In the genomic region with DNA sequence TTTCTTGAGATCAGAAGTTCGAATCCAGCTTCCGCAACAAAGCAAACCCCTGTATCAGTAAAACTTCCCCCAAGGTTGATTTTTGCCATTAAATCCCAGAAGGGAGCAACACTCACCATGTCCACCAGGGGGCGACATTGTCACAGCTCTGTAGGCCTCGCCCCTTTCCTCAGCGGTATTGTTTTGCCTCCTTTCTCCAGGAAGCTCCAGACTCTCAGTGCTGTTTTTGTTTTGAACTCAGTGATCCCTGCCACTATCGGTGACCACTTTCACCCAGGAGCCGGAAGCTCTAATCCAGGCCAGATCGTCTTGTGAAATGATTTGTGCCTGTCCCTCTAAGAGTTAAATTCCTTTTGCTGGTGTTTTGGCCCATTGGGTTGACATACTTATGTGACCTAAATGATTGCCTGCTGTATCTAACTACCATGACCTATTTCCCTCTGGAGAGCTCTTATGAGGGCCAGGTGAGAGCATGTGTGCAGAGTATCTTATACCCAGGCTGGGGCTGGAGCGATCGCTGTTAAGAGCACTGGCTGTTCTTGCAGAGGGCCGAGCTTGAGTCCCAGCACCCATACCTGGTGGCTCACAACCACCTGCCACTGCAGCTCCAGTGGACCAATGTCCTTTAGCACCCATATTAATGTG, we compare ENCODE assay signal across 8 mouse cellular contexts. TPM values are rescaled to one million over a fixed set of nuclear protein-coding genes. Genes with fewer than 3 reads are reported as not detected.
A peak's percentile ranks its signal among the peaks of the same experiment; 100 is the strongest.
DNase-seq lines count a peak whose midpoint lies in the region; ATAC-seq and TF ChIP-seq lines count a peak whose summit lies in the region.

No protein-coding gene starts in this region.

- no peaks in the 10 kb centered on the region for H3K27me3 ChIP-seq in forebrain, postnatal 0 days (ENCODE audit: insufficient read depth, low read length)
- no peaks in the 10 kb centered on the region for H3K27me3 ChIP-seq in hindbrain, embryonic 16.5 days (replicated peaks; ENCODE audit: control insufficient read depth, insufficient read depth, low read length)

- WGBS in forebrain, postnatal 0 days = 45% methylated on average over 11 of the region's 11 CpGs
- 41% methylated on average over 11 of the region's 11 CpGs for WGBS in hindbrain, embryonic 16.5 days

- H3K4me3 ChIP-seq in forebrain, postnatal 0 days (ENCODE audit: low read depth, low read length) = no peak overlapping the region
- no peak overlapping the region for H3K4me3 ChIP-seq in hindbrain, embryonic 16.5 days (ENCODE audit: low read length)

- H3K9me3 ChIP-seq in forebrain, postnatal 0 days (ENCODE audit: low read length) = no peaks in the 10 kb centered on the region
- H3K9me3 ChIP-seq in hindbrain, embryonic 16.5 days (ENCODE audit: control insufficient read depth, low read length) = no peaks in the 10 kb centered on the region

- DNase-seq in NIH3T3 (ENCODE audit: low read depth) = peak; percentile 89
- peak; percentile 56 for DNase-seq in c-Kit-positive CD71-positive TER-119-negative erythroid progenitor cells, embryonic 14.5 days (ENCODE audit: low read depth)
- peak; percentile 83 for DNase-seq in forebrain, postnatal 0 days
- peak; percentile 56 for DNase-seq in left cerebral cortex, adult 11 months (ENCODE audit: low spot score)
- peak; percentile 39 to 59 for DNase-seq in right cerebral cortex, postnatal 36 days (ENCODE audit: low spot score in 2 of 2)
- peak; percentile 57 to 71 for DNase-seq in urinary bladder, postnatal 4 days (ENCODE audit: low spot score in 2 of 2)

- H3K27ac ChIP-seq in forebrain, postnatal 0 days (ENCODE audit: low read depth, low read length) = no peak overlapping the region
- H3K27ac ChIP-seq in hindbrain, embryonic 16.5 days (ENCODE audit: low read depth, low read length) = no peak overlapping the region

- no peaks in the 10 kb centered on the region for H3K4me1 ChIP-seq in forebrain, postnatal 0 days (ENCODE audit: insufficient read depth)
- H3K4me1 ChIP-seq in hindbrain, embryonic 16.5 days (ENCODE audit: control insufficient read depth, insufficient read depth, low read depth, low read length) = no peaks in the 10 kb centered on the region

- H3K4me2 ChIP-seq in forebrain, postnatal 0 days (ENCODE audit: low read depth) = 0 out of 2 replicates have a peak overlapping the region, but pooled peaks have one; percentile 22
- H3K4me2 ChIP-seq in hindbrain, embryonic 16.5 days (ENCODE audit: low read length) = 0 out of 2 replicates have a peak overlapping the region, but pooled peaks have one; percentile 27

- TF ChIP-seq CTCF in forebrain, postnatal 0 days (IDR thresholded peaks at IDR 0.05; ENCODE audit: low read depth) = peak; percentile 95

- peak; percentile 55; the same call in 1 of the 2 replicates for ATAC-seq in forebrain, postnatal 0 days
- ATAC-seq in hindbrain, embryonic 16.5 days = no peak
- ATAC-seq in megakaryocyte progenitor cell, adult 5-6 weeks (replicated peaks; ENCODE audit: poor library complexity) = peak; percentile 93

- no peak overlapping the region for H3K9ac ChIP-seq in forebrain, postnatal 0 days
- H3K9ac ChIP-seq in hindbrain, embryonic 16.5 days (ENCODE audit: low read depth, low read length) = no peak overlapping the region

- no peaks in the 10 kb centered on the region for H3K36me3 ChIP-seq in forebrain, postnatal 0 days (ENCODE audit: insufficient read depth)
- H3K36me3 ChIP-seq in hindbrain, embryonic 16.5 days (ENCODE audit: control insufficient read depth, insufficient read depth, low read length) = no peaks in the 10 kb centered on the region

RNA-seq across cellular contexts. Expression of a gene that starts 14.4 kb away (rescaled TPM):
- total RNA-seq in forebrain, postnatal 0 days (2014; rRNA removed) = not detected in 2 replicates
- polyA plus RNA-seq in forebrain, postnatal 0 days (2015; fragmentation: Nextera tagmentation; extraction: Ambion mirVana) = 0.98 TPM in 1 of 2 replicates, not detected in the other
- 0.59 TPM in 1 of 2 replicates, not detected in the other for polyA plus RNA-seq in hindbrain, embryonic 16.5 days (2015; fragmentation: Nextera tagmentation; extraction: Ambion mirVana)
- total RNA-seq in megakaryocyte progenitor cell, adult 5-6 weeks (2015) = not detected in 2 replicates
- not detected in 2 replicates for total RNA-seq in megakaryocyte progenitor cell, adult 5-6 weeks (2017)

RNA-seq across cellular contexts. Expression of a gene that starts 26.2 kb away (rescaled TPM):
- total RNA-seq in forebrain, postnatal 0 days (2014; rRNA removed) = 75.7 and 80.4 TPM in 2 replicates
- 80.5 and 83.8 TPM in 2 replicates for polyA plus RNA-seq in forebrain, postnatal 0 days (2015; fragmentation: Nextera tagmentation; extraction: Ambion mirVana)
- 73.6 and 78.4 TPM in 2 replicates for polyA plus RNA-seq in hindbrain, embryonic 16.5 days (2015; fragmentation: Nextera tagmentation; extraction: Ambion mirVana)
- 100 and 105 TPM in 2 replicates for total RNA-seq in megakaryocyte progenitor cell, adult 5-6 weeks (2015)
- 120 and 133 TPM in 2 replicates for total RNA-seq in megakaryocyte progenitor cell, adult 5-6 weeks (2017)

RNA-seq across cellular contexts. Expression of a gene that starts 59.4 kb away (rescaled TPM):
- 56.2 and 63.9 TPM in 2 replicates for total RNA-seq in forebrain, postnatal 0 days (2014; rRNA removed)
- polyA plus RNA-seq in forebrain, postnatal 0 days (2015; fragmentation: Nextera tagmentation; extraction: Ambion mirVana) = 6.1 and 7.4 TPM in 2 replicates
- 9.1 TPM in 2 replicates for polyA plus RNA-seq in hindbrain, embryonic 16.5 days (2015; fragmentation: Nextera tagmentation; extraction: Ambion mirVana)
- total RNA-seq in megakaryocyte progenitor cell, adult 5-6 weeks (2015) = 8.2 and 9.6 TPM in 2 replicates
- 7.6 and 8.5 TPM in 2 replicates for total RNA-seq in megakaryocyte progenitor cell, adult 5-6 weeks (2017)
